Mouse (Mus musculus) olfactory bulb, adult 2 months (tissue): ENCODE data around the gene Cdk4. TPM values are rescaled to one million over a fixed set of nuclear protein-coding genes. Genes with fewer than 3 reads are reported as not detected.
A peak's percentile ranks its signal among the peaks of the same experiment; 100 is the strongest.
"Not testable (repeated sequence)": the region's sequence is repeated elsewhere in the genome, so short reads cannot be mapped to it uniquely, and the experiment has no call there.

ENCODE experiments used
- H3K27ac ChIP-seq: fragments of 200-500 bp; 2 replicates; pipeline ENCODE4 v1.5.1; 2012; ENCODE audit warnings: low read depth, low read length; ENCODE audit not compliant: insufficient read depth
- H3K4me1 ChIP-seq: fragments of 200-500 bp; 2 replicates; pipeline ENCODE4 v1.6.1; 2012; ENCODE audit warnings: low read length; ENCODE audit not compliant: control insufficient read depth, insufficient read depth
- H3K4me3 ChIP-seq: fragments of 200-500 bp; 2 replicates; pipeline ENCODE4 v1.5.1; 2012; ENCODE audit warnings: mild to moderate bottlenecking, low read depth, low read length, moderate library complexity; ENCODE audit not compliant: insufficient read depth
- CTCF ChIP-seq: fragments of 200-500 bp; IDR thresholded peaks from 2 replicates; pipeline ENCODE4 v1.5.1; 2012; ENCODE audit warnings: low read depth, mild to moderate bottlenecking, low read length, moderate library complexity; ENCODE audit not compliant: insufficient read depth
- POLR2A ChIP-seq: fragments of 200-500 bp; IDR thresholded peaks from 2 replicates; pipeline ENCODE4 v1.6.1; 2012; ENCODE audit warnings: mild to moderate bottlenecking, low read depth, low read length, moderate library complexity; ENCODE audit not compliant: insufficient read depth
- WGBS: fragments of 180-500 bp; shearing (Covaris S2); methylation state at CpG from one replicate; pipeline ENCODE4 v1.1.7; 2018; 5-methylcytosine and 5-hydroxymethylcytosine counted together
- polyA plus RNA-seq: library from polyadenylated mRNA; stranded (reverse); fragments of >200 nt; gene quantifications from 2 replicates; pipeline ENCODE4 v1.2.4, GENCODE M21; 2012; ENCODE audit warnings: low replicate concordance; ENCODE audit not compliant: missing spikeins, insufficient read depth, insufficient read length

Cdk4 gene
- polyA plus RNA-seq, 1 experiment = not detected

DNA sequence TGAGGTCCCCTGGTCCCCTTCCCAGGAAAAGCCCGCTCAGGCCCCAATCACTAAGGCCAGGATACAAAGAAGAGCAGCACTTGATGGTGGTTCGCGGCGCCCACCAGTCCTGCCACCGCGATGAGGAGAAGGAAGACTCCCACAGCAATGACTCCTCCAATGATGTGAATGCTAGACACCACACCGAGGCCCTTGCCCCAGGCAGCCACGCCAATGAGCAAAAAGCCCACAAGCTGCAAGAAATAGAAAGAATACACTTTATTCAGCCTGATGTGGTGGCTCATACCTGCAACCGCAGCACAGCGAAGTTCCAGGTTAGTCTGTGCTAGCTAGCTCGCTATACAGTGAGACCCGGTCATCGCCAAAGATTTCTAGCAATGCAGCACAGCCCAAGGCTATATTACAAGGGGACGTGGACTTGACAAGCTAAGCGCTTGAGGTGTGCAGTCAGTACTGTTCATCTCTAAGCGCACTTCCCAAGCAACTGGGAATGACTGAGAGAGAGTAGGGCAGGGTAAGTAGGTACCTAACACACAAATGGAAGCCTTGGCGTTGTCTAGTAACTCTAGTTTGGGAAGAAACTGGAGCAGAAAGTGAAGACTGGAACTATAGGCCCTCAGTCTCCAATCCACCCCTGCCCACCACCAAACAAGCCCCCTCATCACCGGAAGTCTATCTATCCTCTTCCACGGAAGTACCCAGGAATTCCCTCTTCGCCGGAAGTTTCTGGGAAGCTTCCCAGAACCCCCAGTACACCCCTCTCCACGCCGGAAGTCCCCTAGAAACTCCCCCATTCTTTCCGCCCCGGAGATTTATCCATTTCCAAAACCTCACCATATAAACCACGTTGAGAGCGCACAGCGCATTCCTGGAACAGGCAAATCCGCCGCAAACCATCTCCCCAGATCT lies 6.2 kb downstream of the Cdk4 start:
- TF ChIP-seq CTCF (0 out of 2 replicates have a peak, but pooled peaks have one; percentile 14), POLR2A (no peak; the same call in 1 of the 2 replicates)
- 3% methylated on average over 30 of the region's 30 CpGs for WGBS
- Histone ChIP-seq H3K4me1 (peaks cover 10% of the 10 kb centered on the region), H3K4me3 (peak overlapping the region; percentile 64), H3K27ac (peak overlapping the region; percentile 76)

DNA sequence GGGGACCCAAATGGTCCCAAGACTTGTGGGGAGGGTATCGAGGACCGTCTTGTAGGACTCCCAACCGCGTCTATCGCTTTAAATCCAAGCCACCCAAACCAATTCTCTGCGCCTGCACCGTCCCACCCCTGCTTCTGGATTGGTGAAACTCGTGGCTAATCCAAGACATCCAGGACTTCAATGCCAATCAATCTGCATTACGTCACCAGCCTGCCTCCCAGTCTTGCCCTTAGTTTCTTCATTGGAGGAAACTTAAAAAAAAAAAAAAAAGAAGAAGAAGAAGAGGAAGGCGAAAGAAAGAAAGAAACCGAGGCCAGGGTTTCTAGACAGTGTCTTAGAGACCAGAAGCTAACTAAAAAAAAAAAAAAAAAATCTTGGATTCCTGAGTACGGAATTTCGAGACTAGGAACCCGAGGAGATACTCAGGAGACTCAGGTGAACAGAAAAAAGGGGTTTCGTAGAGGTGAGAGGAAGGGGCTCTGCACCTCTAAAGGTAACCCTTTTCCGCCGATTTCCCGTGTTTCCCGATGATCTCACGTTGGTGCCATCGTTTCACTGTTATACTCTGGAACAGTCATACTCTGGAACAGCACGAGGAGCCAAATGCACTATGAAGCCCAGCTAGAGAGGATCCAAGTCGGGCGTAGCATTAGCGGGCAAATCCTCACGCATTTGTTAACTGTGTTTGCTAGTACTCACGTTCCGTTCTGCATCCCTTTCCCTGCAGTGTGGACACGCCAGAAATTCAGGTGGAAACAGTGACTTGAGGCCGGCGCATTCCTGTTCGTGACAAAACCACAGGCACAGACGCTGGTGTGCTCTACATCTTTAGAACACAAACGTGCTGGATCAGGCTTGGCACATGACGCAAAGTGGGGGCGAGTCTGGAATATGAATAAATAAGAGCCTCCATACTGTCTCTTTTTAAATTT lies 7.1 kb downstream of the Cdk4 start, which contains the start of gene Tspan31:
TSS of gene Tspan31 (minus strand) at position 75 of the 932 bp plus-strand sequence.
- H3K27ac ChIP-seq = peak within 1 kb of the TSS; percentile 81
- H3K4me1 ChIP-seq = peaks cover 14% of the 10 kb centered on the region
- WGBS = under 1% methylated on average over 36 of the region's 36 CpGs
- peak within 1 kb of the TSS; percentile 64 for H3K4me3 ChIP-seq
- TF ChIP-seq CTCF (no peak), POLR2A (peak; percentile 64; the same call in 1 of the 2 replicates)

DNA sequence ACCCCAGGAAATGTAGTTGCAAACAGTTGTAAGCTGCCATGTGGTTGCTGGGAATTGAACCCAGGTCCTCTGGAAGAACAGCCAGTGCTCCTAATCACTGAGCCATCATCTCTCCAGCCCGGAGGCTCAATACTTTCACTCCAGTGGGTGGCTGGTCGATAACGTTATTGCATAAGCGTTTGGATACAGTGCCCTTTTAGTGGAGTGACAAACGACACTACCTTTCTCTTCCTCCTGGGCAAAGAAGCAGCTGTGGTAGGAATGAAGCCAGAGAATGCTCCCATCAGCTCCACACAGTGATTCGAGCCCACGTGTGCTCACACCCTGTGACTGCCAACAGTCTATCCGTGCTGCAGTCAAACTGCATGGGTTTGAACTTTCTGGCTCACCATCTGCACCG lies 7.9 kb downstream of the Cdk4 start:
- Histone ChIP-seq H3K4me3 (no peak overlapping the region), H3K27ac (no peak overlapping the region), H3K4me1 (peaks cover 21% of the 10 kb centered on the region)
- TF ChIP-seq CTCF (no peak), POLR2A (no peak)
- 54% methylated on average over 9 of the region's 9 CpGs for WGBS

DNA sequence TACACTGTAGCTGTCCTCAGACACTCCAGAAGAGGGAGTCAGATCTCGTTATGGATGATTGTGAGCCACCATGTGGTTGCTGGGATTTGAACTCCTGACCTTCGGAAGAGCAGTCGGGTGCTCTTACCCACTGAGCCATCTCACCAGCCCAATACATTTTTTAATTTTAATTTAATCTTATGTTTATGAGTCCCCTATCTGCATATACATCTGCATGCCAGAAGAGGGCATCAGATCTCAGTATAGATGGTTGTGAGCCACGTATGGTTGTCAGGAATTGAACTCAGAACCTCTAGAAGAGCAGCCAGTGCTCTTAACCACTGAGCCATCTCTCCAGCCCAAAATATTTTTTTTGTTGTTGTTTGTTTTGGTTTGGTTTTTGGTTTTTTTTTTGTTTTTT lies 8.9 kb downstream of the Cdk4 start:
- 67% methylated on average over 4 of the region's 4 CpGs for WGBS
- H3K27ac ChIP-seq, H3K4me3 ChIP-seq: not testable (repeated sequence)
- H3K4me1 ChIP-seq = peaks cover 24% of the 10 kb centered on the region

DNA sequence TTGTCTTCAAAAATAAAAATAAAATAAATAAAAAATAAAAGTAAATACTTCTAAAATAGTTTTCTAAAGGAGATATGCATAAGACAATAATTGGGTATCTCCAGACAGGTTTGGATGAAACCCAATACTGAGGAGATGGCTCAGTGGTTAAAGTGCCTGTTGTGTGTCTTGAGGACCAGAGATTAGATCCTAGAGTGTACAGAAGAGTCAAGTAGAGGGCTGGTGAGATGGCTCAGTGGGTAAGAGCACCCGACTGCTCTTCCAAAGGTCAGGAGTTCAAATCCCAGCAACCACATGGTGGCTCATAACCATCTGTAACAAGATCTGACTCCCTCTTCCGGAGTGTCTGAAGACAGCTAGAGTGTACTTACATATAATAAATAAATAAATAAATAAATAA lies 9.6 kb downstream of the Cdk4 start:
- peaks cover 30% of the 10 kb centered on the region for H3K4me1 ChIP-seq
- not testable (repeated sequence) for H3K4me3 ChIP-seq, H3K27ac ChIP-seq
- 80% methylated on average over 2 of the region's 2 CpGs for WGBS

DNA sequence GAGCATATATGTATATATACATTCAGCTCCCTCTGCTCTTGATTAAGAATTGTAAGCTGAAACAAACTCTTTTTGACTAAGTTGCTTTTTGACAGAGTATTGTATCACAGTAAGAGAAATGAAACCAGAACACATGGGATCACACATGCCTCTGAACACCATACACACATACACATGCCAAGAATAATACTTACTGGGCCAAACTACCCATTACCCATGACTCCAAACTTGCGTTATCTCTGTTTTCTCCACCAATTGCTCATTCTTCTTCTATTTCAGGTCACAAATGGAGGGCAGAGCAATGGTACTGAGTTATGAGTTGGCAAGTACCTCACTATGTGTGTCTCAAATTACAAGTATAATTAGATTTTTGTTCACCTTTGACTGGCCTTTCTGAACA lies 10.6 kb downstream of the Cdk4 start:
- WGBS = 84% methylated on average over 1 of the region's 1 CpGs
- Histone ChIP-seq H3K27ac (no peak overlapping the region), H3K4me1 (peaks cover 34% of the 10 kb centered on the region), H3K4me3 (no peak overlapping the region)
- TF ChIP-seq CTCF (no peak), POLR2A (no peak)

DNA sequence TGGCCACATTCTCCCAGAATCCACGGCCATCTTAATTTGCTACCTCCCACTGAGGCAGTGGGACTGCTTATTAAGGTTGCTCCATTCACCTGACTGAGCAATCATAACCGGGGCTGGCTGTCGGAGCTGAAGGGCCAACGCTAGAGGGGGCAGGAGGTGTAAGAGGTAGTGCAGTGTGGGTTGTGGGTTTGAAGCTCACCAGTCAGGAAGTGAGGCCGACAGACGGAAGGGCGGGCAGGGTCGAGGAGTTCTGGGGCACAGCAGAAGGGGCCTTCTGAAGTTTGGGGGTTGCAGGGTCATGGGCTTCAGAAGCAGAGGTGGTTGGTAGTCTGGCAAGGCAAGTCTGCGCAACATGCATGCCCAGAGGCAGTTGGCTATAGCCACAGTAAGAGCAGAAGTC lies 11.7 kb downstream of the Cdk4 start, which contains the start of gene Agap2:
TSS of gene Agap2 (plus strand) at position 205 of the 400 bp plus-strand sequence.
- Histone ChIP-seq H3K4me1 (peaks cover 29% of the 10 kb centered on the region), H3K4me3 (peak within 1 kb of the TSS; percentile 12), H3K27ac (peak within 1 kb of the TSS; percentile 48)
- 70% methylated on average over 9 of the region's 9 CpGs for WGBS
- TF ChIP-seq POLR2A = no peak
- no peak for TF ChIP-seq CTCF

DNA sequence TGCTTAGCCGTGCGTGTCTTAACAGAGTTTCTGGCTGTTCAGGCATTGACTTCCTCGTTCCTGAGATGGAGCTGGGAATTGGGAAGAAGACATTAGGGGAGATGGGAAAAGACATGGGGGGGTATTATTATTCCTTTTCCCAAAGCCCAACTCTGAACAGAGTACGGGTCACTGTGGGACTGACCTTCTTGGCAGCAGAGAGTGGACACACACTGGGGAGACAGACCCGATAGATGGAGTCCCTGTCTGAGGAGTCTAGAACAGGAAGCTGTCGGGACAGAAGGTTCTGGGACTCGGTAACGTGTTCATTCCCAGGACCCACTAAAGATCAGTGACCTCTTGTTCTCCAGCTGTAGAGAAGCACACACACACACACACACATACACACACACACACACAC lies 12.3 kb downstream of the Cdk4 start:
- 54% methylated on average over 8 of the region's 8 CpGs for WGBS

DNA sequence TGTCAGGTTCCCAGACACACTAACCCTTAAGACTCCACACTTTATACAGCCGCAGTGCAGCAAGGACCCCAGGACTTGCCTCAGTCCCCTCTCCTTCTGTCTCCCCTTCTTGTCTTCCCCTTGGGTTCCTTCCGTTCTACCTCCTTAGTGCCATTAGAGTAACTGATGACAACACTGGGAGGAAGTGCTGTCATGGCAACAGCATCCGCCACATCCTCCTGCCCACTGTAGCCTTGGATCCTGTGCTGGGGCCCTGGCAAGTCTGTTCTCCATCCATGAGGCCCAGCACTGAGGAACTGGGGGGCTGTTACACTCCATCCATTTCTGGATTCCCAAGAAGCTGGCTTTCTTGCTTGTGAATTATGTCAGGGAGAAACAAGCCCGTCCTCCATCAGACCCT lies 12.7 kb downstream of the Cdk4 start:
- TF ChIP-seq CTCF (no peak), POLR2A (no peak)
- peak overlapping the region; percentile 48 for H3K27ac ChIP-seq
- 31% methylated on average over 4 of the region's 4 CpGs for WGBS

More for the DNA sequence above, 12.3 kb downstream of the Cdk4 start:
- peak overlapping the region; percentile 12 for H3K4me3 ChIP-seq
- peak overlapping the region; percentile 48 for H3K27ac ChIP-seq
- TF ChIP-seq CTCF = no peak
- TF ChIP-seq POLR2A = no peak
- H3K4me1 ChIP-seq = peaks cover 31% of the 10 kb centered on the region

More for the DNA sequence above, 12.7 kb downstream of the Cdk4 start:
- peaks cover 35% of the 10 kb centered on the region for H3K4me1 ChIP-seq
- H3K4me3 ChIP-seq = peak overlapping the region; percentile 12
